Mouse (Mus musculus): ENCODE results near the gene Olfr693. TPM values are rescaled to one million over a fixed set of nuclear protein-coding genes. Genes with fewer than 3 reads are reported as not detected.
"Not testable (repeated sequence)": the region's sequence is repeated elsewhere in the genome, so short reads cannot be mapped to it uniquely, and the experiment has no call there.

The Olfr693 gene
- polyA plus RNA-seq (2015; fragmentation: Nextera tagmentation; extraction: Ambion mirVana): not detected in 2 replicates

GRCm38 (mm10) chr7:106680484-106680883 is at the start of gene Olfr693:
Gene Olfr693 (minus strand): TSS chr7:106680584.
- Histone ChIP-seq H3K4me3 (replicated peaks) (no peak within 1 kb of the TSS), H3K9me3 (replicated peaks) (no peaks in the 10 kb centered on the region), H3K9ac (no peak within 1 kb of the TSS), H3K27me3 (no peaks in the 10 kb centered on the region), H3K36me3 (replicated peaks) (no peaks in the 10 kb centered on the region), H3K27ac (replicated peaks) (no peak within 1 kb of the TSS), H3K4me2 (no peak within 1 kb of the TSS), H3K4me1 (replicated peaks) (no peaks in the 10 kb centered on the region)
- ATAC-seq (ENCODE audit: insufficient read depth): no peak

DNA sequence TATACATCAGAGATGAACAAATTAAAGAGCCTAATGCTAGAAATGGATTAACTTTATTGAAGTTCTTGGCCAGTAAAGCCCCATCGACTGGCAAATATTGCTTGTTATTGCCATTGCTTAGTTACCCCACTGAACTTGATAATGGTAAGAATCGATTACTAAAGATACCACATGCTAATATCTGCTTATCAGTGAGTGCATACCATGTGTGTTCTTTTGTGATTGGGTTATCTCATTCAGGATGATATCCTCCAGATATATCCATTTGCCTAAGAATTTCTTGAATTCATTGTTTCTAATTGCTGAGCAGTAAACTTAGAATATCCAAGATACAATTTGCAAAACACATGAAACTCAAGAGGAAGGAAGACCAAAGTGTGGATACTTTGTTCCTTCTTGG is 45.3 kb upstream of the Olfr693 start:
- WGBS (ENCODE audit: insufficient replicate concordance): 35% methylated on average over 2 of the region's 2 CpGs
- H3K9me3 ChIP-seq (replicated peaks); ATAC-seq (ENCODE audit: insufficient read depth): not testable (repeated sequence)

DNA sequence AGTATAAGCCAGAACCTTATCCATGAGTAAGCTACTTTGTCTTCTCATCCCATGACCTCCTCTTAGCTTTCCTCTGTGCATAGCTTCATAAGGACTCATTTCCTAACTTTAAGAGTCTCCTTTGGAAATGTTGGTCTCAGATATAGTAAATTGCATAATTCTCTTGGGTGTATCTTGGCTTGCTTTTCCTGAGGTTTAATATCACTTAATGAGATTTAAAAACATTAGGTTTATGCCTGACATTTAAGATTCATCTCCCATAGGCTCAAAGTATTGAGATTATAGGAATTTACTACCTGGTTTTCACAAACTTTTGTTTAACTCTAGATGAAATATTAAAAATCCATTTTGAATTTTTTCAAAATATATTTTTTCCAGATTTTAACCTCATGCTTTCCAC is 35.9 kb upstream of the Olfr693 start, which contains the start of gene Olfr695:
Olfr695 (minus strand) TSS at position 101 of the 400 bp plus-strand sequence.
- H3K27me3 ChIP-seq: no peaks in the 10 kb centered on the region
- ATAC-seq (ENCODE audit: insufficient read depth): no peak
- H3K4me3 ChIP-seq (replicated peaks): no peak within 1 kb of the TSS

More for the DNA sequence above, 45.3 kb upstream of the Olfr693 start:
- H3K36me3 ChIP-seq (replicated peaks); H3K4me1 ChIP-seq (replicated peaks); H3K4me3 ChIP-seq (replicated peaks); H3K9ac ChIP-seq; H3K27me3 ChIP-seq; H3K27ac ChIP-seq (replicated peaks); H3K4me2 ChIP-seq: not testable (repeated sequence)

DNA sequence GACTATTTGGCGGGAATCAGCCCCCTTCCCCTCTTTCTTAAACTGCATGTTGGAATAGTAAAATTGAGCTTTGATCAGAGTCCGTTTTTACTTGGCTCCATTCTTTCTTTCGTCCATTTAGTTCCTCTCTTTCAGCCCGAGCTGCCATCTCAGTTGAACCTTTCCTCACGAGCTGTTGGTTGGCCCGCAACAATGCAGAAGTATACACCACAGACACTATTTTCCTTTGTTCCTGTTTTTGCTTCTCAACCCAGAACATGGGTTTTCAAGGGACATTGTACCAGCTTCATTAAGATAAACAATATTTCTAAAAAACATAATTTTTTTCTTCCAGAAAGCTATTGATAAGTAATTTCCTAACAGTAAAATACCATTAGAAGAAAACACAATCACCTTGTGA is 31.1 kb upstream of the Olfr693 start:
- Histone ChIP-seq H3K4me1 (replicated peaks) (no peaks in the 10 kb centered on the region), H3K9ac (no peak overlapping the region), H3K4me3 (replicated peaks) (no peak overlapping the region), H3K27ac (replicated peaks) (no peak overlapping the region), H3K9me3 (replicated peaks) (no peaks in the 10 kb centered on the region), H3K4me2 (no peak overlapping the region), H3K36me3 (replicated peaks) (no peaks in the 10 kb centered on the region), H3K27me3 (no peaks in the 10 kb centered on the region)
- 44% methylated on average over 6 of the region's 6 CpGs for WGBS (ENCODE audit: insufficient replicate concordance)
- ATAC-seq (ENCODE audit: insufficient read depth): no peak

More for the DNA sequence above, 35.9 kb upstream of the Olfr693 start, which contains the start of gene Olfr695:
- Histone ChIP-seq H3K27ac (replicated peaks) (no peak within 1 kb of the TSS), H3K4me2 (no peak within 1 kb of the TSS), H3K9me3 (replicated peaks) (no peaks in the 10 kb centered on the region), H3K9ac (no peak within 1 kb of the TSS), H3K4me1 (replicated peaks) (no peaks in the 10 kb centered on the region), H3K36me3 (replicated peaks) (no peaks in the 10 kb centered on the region)

- H3K9ac ChIP-seq; H3K27ac ChIP-seq (replicated peaks); ATAC-seq (ENCODE audit: insufficient read depth); H3K9me3 ChIP-seq (replicated peaks); H3K4me3 ChIP-seq (replicated peaks); H3K27me3 ChIP-seq; H3K4me1 ChIP-seq (replicated peaks); H3K36me3 ChIP-seq (replicated peaks); H3K4me2 ChIP-seq: not testable (repeated sequence)
- 71% methylated on average over 10 of the region's 10 CpGs for WGBS (ENCODE audit: insufficient replicate concordance)
Observed at GRCm38 (mm10) chr7:106707705-106708104, 27.3 kb upstream of the Olfr693 start.

- no peak overlapping the region for H3K27ac ChIP-seq (replicated peaks)
Observed at GRCm38 (mm10) chr7:106696891-106697290, 16.5 kb upstream of the Olfr693 start.

GRCm38 (mm10) chr7:106692976-106693375 is 12.6 kb upstream of the Olfr693 start:
- 62% methylated on average over 3 of the region's 3 CpGs for WGBS (ENCODE audit: insufficient replicate concordance)
- Histone ChIP-seq H3K27me3 (no peaks in the 10 kb centered on the region), H3K4me1 (replicated peaks) (no peaks in the 10 kb centered on the region), H3K4me2 (no peak overlapping the region), H3K36me3 (replicated peaks) (no peaks in the 10 kb centered on the region), H3K4me3 (replicated peaks) (no peak overlapping the region), H3K9me3 (replicated peaks) (no peaks in the 10 kb centered on the region), H3K9ac (no peak overlapping the region), H3K27ac (replicated peaks) (no peak overlapping the region)
- ATAC-seq (ENCODE audit: insufficient read depth): no peak

More at GRCm38 (mm10) chr7:106696891-106697290, 16.5 kb upstream of the Olfr693 start:
- Histone ChIP-seq H3K9me3 (replicated peaks) (no peaks in the 10 kb centered on the region), H3K36me3 (replicated peaks) (no peaks in the 10 kb centered on the region), H3K4me3 (replicated peaks) (no peak overlapping the region), H3K27me3 (no peaks in the 10 kb centered on the region), H3K4me1 (replicated peaks) (no peaks in the 10 kb centered on the region), H3K9ac (no peak overlapping the region), H3K4me2 (no peak overlapping the region)
- no peak for ATAC-seq (ENCODE audit: insufficient read depth)
- WGBS (ENCODE audit: insufficient replicate concordance): 44% methylated on average over 1 of the region's 1 CpGs

DNA sequence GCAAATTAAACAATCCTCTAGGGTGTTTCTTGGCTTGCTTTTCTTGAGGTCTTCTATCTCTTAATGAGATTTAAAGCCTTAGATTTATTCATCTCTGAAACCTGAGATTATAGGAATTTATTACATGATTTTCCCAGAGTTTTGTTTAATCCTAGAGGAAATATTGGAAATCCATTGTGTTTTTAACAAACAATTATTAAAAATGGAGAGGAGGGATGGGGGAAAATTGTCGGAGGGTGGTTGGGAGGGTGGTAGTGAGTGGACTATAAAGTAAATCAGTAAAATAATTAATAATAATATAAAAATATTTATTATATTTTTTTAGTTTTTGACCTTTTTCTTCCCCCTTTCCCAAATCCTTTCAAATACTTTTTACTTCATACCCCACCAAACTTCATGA is 11.3 kb upstream of the Olfr693 start, which contains the start of gene Olfr694:
Olfr694 (minus strand) TSS at position 101 of the 400 bp plus-strand sequence.
- H3K36me3 ChIP-seq (replicated peaks): no peaks in the 10 kb centered on the region
- no peak within 1 kb of the TSS for H3K9ac ChIP-seq
- no peak within 1 kb of the TSS for H3K4me2 ChIP-seq
- 67% methylated on average over 1 of the region's 1 CpGs for WGBS (ENCODE audit: insufficient replicate concordance)
- no peaks in the 10 kb centered on the region for H3K27me3 ChIP-seq
- H3K4me3 ChIP-seq (replicated peaks): no peak within 1 kb of the TSS
- no peak for ATAC-seq (ENCODE audit: insufficient read depth)
- no peaks in the 10 kb centered on the region for H3K4me1 ChIP-seq (replicated peaks)
- H3K27ac ChIP-seq (replicated peaks): no peak within 1 kb of the TSS
- H3K9me3 ChIP-seq (replicated peaks): no peaks in the 10 kb centered on the region

- no peak overlapping the region for H3K9ac ChIP-seq
- H3K9me3 ChIP-seq (replicated peaks): no peaks in the 10 kb centered on the region
- no peak overlapping the region for H3K4me2 ChIP-seq
- no peak overlapping the region for H3K27ac ChIP-seq (replicated peaks)
- 73% methylated on average over 2 of the region's 2 CpGs for WGBS (ENCODE audit: insufficient replicate concordance)
- no peak overlapping the region for H3K4me3 ChIP-seq (replicated peaks)
- H3K27me3 ChIP-seq: no peaks in the 10 kb centered on the region
- no peak for ATAC-seq (ENCODE audit: insufficient read depth)
- no peaks in the 10 kb centered on the region for H3K36me3 ChIP-seq (replicated peaks)
- no peaks in the 10 kb centered on the region for H3K4me1 ChIP-seq (replicated peaks)
Observed at GRCm38 (mm10) chr7:106685382-106685781, 5.0 kb upstream of the Olfr693 start.

GRCm38 (mm10) chr7:106652344-106652652 is 28.1 kb downstream of the Olfr693 start:
- H3K27ac ChIP-seq (replicated peaks): peak overlapping the region; percentile 74
- H3K27me3 ChIP-seq: no peaks in the 10 kb centered on the region
- peak; percentile 53 for ATAC-seq (ENCODE audit: insufficient read depth)
- H3K4me2 ChIP-seq: peak overlapping the region; percentile 33
- H3K36me3 ChIP-seq (replicated peaks): no peaks in the 10 kb centered on the region
- H3K9ac ChIP-seq: no peak overlapping the region
- H3K4me1 ChIP-seq (replicated peaks): peaks cover 27% of the 10 kb centered on the region
- H3K9me3 ChIP-seq (replicated peaks): no peaks in the 10 kb centered on the region
- no peak overlapping the region for H3K4me3 ChIP-seq (replicated peaks)

DNA sequence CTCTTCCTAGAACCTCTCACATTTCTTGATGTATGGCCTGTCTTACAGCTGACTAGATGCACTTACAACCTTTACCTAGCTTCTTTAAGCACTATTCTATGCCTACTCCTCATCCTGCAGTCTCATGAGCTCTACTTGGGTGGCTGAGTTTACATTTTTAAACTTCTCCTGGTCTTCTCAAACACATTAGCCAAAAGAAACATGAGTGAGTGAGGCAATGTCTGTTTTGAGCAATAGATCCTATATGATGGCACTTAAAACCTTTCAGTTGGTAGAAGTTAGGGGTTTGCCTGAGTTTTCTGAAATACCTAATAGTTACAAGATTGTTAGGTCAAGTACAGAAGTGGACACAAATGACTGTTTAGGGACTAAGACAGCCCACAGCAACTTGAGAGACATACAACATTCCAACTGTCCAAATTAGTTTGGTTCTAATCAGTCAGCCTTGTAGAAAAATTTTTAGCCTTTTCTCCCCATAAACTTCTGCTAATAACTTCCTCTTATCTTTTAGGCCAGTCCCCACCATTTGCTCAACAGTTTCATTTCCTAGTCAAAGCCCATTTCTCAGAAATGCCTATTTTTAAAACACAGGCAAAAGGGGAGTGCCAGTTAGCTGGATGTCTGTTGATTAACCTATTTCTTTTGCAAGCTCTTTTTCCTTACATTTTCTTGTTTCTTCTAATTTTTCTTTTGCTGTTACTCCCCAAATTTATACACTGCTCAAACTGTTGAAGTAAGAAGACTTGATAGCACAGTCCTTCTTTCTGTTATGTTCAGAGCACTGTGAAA is 28.6 kb downstream of the Olfr693 start:
- peak; percentile 80 for ATAC-seq (ENCODE audit: insufficient read depth)
- no peaks in the 10 kb centered on the region for H3K27me3 ChIP-seq

DNA sequence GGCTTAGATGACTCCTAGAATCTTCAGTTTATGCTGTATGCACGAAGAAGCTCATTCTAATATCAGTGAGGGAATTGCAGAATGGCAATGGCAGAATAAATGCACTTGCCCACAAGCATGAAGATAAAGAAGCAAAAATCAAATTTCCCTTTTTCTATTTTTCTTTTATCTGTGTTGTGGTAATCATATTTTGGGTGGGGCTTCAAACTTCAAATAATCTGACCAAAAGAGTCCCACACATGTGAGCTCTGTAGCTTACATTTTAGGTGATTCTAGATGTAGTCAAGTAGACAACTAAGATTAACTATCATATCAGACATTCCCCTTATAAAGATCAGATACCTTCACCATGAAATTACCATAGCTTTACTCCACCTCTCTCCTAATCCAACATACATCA is 30.6 kb downstream of the Olfr693 start:
- peaks cover 27% of the 10 kb centered on the region for H3K4me1 ChIP-seq (replicated peaks)
- H3K4me2 ChIP-seq: no peak overlapping the region
- H3K27me3 ChIP-seq: no peaks in the 10 kb centered on the region
- WGBS (ENCODE audit: insufficient replicate concordance): 55% methylated on average over 1 of the region's 1 CpGs
- no peak overlapping the region for H3K27ac ChIP-seq (replicated peaks)
- ATAC-seq (ENCODE audit: insufficient read depth): no peak
- H3K9ac ChIP-seq: no peak overlapping the region
- no peaks in the 10 kb centered on the region for H3K36me3 ChIP-seq (replicated peaks)
- no peak overlapping the region for H3K4me3 ChIP-seq (replicated peaks)
- no peaks in the 10 kb centered on the region for H3K9me3 ChIP-seq (replicated peaks)

More for the DNA sequence above, 28.6 kb downstream of the Olfr693 start:
- Histone ChIP-seq H3K4me1 (replicated peaks) (peaks cover 27% of the 10 kb centered on the region), H3K9me3 (replicated peaks) (no peaks in the 10 kb centered on the region), H3K4me3 (replicated peaks) (no peak overlapping the region), H3K4me2 (peak overlapping the region; percentile 33), H3K9ac (no peak overlapping the region), H3K27ac (replicated peaks) (peak overlapping the region; percentile 74), H3K36me3 (replicated peaks) (no peaks in the 10 kb centered on the region)
